Mouse (Mus musculus) thymus, adult 18-20 months (tissue): ENCODE results near the gene C730034F03Rik.
"Not testable (repeated sequence)": the region's sequence is repeated elsewhere in the genome, so short reads cannot be mapped to it uniquely, and the experiment has no call there.

ENCODE experiments used
- DNase-seq, 2 experiments: peaks; one replicate each; pipeline ENCODE4 v3.0.0; 2022; ENCODE audit warnings: mixed read lengths in 2 of 2

Gene C730034F03Rik

DNA sequence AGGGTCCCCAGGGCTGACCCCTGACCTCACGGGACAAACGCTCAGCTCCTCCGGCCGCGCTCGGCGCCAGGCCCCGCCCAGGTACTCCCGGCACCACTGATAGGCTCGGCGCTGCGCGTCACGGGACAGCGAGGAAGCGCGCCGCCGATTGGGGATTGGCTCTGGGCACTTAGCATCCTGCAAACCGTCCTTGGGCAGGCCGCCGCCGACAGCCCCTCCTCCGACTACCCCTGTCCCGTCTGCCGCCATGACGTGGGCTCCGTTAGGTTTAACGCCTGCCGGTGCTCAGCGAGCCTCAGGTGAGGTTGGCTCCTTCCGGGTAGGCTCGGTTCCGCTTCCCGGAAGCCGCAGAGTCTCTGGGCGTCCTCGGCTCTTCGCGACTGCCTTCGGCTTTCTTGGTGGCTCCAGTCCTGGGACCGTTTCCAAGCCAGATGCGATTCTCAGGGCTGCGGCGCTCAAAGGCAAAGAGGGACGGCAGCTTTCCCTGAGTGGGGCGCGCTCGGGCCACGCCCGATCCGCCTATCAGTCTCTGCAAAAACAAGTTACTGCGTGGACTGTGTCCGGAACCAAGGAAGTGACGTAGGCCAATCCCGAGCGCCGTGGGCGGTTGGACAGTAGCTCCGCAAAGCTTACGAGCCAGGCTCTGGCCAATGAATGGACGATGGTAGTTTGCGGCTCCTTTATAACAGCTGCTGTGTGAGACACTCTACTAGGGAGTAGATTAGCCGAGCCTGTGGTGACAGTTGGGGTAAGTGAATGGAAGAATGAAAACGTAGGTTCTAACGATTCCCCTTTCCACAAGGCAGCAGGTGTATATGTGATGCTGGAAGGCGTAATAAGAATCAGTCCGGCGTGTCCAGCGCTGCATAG, at the start of gene C730034F03Rik, which contains the start of the genes Gm44502 and Chkb:
C730034F03Rik (plus strand) TSS at position 238 of the 870 bp plus-strand sequence.
Gm44502 (minus strand) TSS at position 345 of the 870 bp plus-strand sequence.
Chkb (minus strand) TSS at position 557 of the 870 bp plus-strand sequence.
- DNase-seq = peak; percentile 91 to 92

DNA sequence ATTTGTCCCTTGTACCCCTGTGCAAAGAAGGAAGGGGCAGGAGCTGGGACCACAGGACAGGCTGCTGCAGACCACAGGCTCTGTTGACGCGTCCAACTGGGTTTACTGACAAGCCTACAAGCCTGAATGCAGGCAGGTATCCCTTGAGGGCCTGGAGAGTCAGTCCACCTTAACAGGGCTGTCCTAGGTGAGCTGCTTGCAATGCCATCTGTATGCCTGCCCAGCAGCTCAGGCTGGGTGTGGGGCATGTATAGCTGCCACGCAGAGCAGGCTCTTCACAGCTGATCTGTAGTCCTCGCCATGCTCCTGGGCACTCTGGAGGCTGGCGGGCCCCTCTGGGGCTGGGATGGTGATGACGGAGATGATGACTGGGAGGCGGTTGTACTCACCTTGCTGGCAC, 44.8 kb upstream of the C730034F03Rik start, which contains the start of gene Klhdc7b:
Klhdc7b (plus strand) TSS at position 301 of the 400 bp plus-strand sequence.
- no peak for DNase-seq

DNA sequence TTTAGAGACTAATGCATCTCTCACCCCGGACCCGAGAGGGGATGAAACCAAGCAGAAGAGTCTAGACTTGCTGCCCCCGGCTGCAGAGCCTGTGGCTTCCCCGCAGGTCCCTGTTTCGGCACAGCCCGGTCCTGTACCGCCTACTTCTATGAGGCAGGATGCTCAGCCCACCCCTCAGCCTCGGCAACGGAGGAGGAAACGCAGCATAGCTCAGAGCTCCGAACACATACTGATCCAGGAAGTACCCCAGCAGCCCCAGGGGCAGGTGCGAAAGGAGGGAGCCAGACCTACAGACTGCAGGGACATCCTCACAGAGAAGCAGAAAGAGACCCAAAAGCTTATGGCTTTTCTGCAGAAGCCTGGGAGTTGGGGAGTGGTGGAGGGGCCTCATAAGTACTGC, 42.3 kb upstream of the C730034F03Rik start:
- DNase-seq = peak in 1 of 2 experiments; percentile 52

DNA sequence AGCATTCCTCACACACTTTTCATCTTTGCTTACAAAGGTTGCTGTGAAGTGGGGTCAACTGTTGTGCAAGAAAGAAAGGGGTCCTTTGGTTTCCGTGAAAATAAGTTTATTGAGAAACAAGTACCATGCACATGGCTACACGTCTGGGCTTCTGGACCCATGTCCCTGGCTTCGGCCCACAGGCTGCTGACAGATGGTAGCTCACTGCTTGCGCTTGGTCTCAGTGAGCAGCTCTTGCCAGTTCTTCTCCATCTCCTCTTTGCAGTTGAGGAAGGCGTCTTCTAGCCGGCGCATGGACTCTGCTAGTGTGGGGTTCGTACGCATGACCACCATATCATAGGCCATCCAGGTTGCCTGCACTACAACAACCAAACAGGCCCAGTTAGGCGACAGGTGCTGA, 39.3 kb upstream of the C730034F03Rik start:
- DNase-seq = no peak

DNA sequence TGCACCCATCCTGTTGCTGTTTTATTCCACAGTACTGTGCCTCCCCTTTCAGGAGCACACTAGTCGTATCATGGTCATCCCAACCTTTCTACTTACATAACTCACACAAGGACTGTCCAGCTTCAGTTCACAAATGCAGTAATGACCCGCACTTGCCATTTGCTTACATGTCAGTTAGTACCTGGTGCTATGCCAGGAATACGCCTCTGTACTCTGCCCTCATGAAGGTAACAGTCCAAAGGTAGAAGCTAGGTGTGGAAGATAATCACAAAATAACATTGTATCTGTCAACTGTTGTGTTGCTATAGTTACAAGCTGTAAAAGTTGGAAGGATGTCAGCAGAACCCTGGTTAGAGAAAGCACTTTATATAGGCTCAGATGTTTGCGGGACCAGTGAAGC, 32.5 kb upstream of the C730034F03Rik start:
- DNase-seq = no peak

DNA sequence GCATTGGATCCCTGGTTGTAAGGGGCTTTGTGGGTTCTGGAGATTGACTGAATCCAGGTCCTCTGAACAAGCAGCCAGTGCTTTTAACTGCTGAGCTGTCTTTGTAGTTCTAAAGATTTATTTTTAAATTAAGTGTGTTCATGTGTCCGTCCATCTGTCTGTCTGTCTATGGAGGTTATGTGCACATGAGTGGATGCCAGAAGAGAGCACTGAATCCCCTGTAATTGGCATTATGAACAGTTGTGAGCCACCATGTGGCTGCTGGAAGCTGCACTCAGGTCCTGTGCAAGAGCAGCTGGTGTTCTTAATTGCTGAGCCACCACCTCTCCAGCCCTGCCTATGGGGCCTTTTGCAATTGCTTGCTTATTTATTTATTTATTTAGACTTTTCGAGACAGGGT, 31.2 kb upstream of the C730034F03Rik start:
- DNase-seq = no peak

DNA sequence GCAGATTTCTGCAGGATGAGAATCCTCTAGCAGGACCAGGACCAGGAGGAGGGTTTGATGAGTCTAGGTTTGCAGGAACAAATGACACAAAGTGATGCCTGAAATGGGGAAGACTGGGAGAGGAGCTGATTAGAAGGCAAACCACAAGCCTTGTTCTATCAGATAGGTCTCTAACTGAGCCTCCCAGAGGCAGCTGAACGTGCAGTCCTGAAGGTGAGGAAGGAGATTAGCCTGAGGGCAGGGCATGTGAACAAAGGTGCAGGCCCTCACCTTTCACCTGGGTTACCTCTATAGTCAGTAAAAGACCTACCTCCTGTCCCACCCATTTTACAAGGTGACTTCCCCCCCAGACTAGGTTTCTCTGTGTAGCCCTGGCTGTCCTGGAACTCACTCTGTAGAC, 29.7 kb upstream of the C730034F03Rik start:
- DNase-seq = no peak

DNA sequence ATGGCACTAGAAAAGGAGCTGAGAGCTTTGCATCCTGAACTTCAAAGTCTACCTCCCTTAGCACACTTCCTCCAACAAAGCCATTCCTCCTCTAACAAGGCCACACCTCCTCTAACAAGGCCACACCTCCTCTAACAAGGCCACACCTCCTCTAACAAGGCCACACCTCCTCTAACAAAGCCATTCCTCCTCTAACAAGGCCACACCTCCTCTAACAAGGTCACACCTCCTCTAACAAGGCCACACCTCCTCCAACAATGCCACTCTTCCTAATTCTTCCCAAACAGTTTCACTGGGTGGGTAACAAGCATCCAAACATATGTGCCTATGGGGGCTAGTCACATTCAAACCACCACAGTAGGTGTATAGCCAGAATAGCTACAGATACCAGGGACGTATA, 26.9 kb upstream of the C730034F03Rik start:
- DNase-seq = no peak

DNA sequence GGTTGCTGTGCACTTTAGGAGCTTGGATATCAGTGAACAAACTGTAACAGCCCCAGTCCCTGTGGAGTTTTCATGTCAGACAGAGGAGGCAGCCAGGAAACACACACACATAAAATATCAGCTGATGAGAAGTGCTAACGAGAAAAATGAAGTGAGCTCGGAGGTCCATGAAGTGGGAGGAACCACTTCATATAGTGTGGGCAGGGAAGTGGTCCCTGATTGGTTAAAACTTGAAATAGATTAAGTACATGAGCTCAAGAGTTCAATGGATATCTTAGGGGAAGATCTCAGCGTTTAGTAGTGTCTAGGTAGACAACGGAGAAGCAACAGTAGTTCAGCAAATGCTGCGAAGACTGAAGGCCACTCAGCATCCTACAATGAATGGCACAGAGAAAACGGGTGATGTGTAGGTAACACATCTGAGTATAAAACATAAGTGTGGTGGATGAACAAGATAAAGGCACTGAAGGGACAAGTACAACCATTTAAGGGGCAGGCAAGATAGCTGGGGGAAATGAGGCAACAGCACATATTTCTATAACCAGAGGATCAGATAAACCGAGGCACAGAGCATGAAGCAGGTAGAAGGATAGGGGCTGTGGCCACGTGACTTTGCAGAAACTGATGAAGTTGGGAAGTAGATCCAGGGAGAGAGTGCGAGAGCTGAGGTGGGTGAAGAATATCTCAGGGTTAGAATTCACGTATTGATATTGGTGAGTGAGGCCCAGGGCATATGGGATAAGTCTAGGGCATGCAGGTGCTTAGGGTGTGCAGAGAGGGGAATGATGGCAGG, 24.4 kb upstream of the C730034F03Rik start:
- no peak for DNase-seq

DNA sequence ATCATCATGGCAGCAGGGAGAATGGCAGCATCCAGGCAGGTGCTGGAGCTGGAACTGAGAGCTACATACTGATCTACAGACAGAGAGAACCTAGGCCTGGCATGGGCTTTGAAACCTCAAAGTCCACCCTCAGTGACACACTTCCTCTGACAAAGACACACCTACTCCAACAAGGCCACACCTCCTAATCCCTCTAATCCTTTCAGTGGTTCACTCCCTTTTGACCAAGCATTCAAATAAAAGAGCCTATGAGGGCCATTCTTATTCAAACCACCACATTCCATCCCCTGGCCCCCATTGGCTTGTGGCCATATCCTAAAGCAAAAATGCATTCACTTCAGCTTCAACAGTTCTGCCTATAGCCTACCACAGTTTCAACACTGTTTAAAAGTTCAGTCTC, 22.7 kb upstream of the C730034F03Rik start:
- no peak for DNase-seq

DNA sequence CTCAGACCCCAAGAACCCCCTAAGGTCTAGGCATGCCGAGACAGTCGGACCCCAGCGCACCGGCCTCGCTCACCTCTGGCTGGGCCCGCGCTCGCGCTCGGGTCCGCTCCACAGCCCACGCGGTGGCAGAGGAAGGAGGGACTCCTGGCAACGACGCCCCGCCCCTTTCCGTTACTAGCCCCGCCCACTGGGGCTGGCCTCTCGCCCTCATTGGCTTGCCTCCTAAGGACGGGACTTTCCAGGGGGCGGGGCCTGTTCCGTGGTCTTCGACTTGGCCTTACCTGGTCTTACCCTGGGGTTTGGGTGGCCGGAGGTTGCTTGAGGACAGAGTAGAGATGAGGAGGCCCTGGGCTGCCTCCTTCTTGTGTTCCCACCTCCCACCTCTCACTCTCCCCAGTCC, 19.3 kb upstream of the C730034F03Rik start, which contains the start of gene Syce3:
Syce3 (minus strand) TSS at position 386 of the 400 bp plus-strand sequence.
- no peak for DNase-seq

DNA sequence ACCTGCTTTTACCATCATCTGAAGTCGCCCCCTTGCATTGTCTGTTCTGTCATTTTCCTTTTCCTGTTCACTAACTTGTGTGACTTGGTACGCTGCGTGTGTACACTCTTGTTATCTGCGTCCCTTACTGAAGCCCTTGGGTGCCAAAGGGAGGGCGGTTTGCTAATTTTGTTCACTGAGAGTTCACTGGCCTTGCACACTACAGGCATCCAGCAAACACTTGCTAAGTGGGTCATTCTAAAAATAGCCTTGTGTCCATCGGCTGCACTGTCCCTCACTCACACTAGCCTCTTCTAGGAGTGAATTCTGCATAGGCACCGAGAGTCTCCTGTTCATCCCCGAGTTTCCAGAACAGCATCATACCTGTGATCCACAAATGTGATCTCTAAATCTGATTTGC, 14.1 kb upstream of the C730034F03Rik start:
- DNase-seq = no peak

DNA sequence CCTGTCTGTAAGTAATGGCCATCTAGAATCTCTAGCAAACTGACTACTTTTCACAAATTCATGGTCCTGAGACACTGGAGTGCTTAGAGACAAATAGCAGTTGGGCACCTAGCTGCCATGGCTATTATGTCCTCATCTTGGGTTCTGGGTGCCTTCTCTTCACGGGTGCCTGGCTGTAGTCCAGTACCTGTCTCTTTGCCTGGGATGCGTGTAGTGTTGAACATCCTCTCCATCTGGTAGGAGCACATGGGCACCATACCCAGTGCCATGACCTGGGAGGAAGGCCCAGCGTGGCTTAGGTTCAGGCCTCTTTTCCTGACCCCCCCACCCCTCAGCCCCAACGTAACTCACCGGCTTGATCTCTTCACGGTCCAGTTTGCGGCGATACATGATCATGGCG, 7.5 kb upstream of the C730034F03Rik start:
- DNase-seq = no peak

DNA sequence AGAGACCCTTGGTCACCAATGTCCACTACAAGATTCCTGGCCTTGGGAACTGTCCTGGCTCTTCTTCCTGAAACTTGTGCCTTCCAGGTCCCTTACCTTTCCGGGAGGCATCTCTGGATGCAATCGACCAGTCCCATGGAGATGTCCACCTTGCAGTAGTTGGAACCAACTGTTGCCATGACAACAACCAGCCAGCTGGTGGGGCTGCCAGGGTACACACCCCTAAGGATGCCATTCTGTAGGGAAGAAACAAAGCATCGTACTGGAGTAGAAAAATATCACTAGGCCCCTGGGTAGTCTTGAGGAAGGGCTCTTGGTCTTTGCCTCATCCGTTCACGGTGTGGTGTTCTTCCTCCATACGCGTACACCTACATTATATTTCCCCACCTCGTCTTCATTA, 4.8 kb upstream of the C730034F03Rik start:
- DNase-seq = no peak

DNA sequence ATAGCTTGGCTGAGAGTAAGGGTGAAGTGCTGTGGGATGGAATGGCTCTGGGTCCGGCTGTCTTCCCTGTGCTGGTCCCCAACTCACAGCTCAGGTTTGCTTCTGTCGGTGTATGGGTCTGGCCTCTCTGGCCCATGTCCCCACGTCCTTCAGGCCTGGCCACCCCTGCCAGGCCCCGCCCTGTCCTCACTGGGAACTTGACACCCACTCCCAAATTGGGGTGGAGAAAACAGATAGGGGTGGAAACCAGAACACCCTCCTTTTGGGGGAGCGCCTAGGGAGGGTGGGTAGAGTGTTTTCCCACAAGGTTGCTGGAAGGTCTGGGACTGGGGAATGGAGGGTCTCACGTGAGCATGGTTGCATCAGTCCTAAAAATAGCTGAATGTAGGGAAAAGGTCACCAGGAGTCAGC, 3.7 kb upstream of the C730034F03Rik start, which contains the start of gene Cpt1b:
Cpt1b (minus strand) TSS at position 153 of the 411 bp plus-strand sequence.
- DNase-seq = no peak

DNA sequence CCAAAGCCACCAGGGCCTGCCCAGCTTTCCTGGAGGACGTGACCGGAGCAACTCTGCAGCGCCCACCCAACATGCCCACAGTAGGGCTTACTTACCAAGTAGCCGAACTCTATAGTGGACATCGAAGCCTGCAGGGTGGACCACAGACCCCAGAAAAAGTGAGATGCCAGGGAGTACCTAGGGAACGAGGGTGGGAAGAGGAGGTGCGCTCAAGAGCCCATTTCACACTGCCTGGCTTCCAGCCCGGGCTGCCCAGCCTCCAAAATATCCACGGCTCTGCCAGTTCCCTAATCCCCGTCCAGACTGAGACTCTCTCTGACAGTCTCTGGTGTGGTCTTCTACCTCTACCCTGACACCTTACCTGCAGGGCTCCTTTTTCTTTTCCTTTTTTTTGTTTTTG, 2.7 kb upstream of the C730034F03Rik start:
- no peak for DNase-seq

DNA sequence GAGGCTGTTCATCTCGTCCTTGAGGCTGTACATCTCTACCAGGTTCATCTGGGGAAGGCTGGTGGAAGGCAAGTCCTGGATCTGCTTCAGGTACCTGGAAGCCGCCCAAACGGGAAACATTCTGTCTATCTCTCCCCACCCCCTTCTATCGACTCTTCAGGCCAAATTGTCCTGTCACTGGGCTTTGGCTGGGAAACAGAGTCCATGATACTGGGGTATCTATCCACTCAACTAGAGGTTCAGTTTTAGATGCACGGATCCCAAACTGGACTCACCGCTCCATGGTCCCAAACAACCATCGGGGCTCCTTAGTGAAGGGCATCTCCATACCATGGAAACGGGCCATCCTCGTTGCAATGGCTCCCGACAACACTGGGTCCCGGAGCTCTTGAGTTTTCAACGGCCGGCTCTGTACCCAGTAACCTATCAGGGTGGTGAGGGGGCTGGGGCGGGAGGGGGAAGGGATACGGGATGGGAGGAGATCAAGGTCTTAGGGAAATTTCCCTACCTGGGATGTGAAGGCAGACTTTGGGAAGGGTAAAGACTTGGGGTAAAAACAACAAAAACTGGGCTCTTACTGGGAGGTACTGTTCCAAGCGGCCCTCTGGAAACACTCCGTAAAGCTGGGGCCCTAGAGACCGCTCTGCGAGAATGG, 1.1 kb upstream of the C730034F03Rik start:
- DNase-seq = no peak

DNA sequence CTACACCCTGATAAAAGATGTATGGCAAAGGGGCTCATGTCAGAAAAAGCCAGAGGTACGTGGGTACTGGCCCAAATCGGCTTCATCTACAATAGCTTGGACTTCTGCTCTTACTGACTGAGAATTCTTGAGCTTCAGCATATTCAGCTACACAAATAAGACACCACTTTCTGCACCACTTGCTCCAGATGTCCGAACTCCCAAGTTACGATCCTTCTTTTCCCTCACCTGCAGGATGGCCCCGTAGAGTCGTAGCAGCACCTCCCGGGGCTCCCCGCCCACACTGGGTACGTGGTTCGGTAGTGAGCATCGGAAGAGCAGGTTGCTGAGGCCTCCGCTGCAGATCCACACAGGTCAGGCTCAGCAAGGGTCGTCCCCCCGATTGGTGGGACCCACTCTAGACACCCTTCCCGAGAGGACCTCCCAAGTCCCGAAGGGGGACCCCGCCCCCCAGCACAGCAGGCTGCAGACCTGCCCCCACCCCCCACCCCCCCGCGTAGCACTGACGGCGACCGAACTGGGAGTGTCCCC, 503 bp upstream of the C730034F03Rik start:
- DNase-seq = no peak

DNA sequence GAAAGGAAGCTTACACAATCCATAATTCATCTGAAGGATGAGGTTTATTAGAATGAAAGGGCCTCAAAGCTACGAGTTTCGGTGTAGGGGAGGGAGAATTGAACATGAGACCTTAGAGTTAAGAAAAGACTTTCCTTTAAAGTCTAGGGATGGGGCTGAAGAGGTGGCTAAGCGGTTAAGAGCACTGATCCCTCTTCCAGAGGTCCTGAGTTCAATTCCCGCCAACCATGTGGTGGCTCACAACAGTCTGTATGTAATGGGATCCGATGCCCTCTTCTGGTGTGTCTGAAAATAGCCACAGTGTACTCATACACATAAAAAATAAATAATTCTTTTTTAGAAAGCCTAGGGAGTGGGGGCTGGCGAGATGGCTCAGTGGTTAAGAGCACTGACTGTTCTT, 952 bp downstream of the C730034F03Rik start:
- DNase-seq = no peak

DNA sequence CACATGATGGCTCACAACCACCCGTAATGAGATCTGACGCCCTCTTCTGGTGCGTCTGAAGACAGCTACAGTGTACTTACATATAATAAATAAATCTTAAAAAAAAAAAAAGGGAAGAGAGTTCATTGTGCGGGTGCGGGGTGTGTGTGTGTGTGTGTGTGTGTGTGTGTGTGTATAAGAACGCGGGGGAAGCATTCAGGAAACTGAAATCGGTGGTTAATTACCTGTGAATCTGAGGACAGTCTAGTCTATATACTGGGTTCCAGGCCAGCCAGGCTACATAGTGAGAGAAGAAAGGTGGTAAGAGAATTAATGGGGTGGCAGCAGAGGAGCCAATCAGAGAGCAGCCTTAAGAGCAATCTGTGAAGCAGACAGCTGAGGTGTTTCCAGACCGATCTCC, 1.4 kb downstream of the C730034F03Rik start:
- not testable (repeated sequence) for DNase-seq

DNA sequence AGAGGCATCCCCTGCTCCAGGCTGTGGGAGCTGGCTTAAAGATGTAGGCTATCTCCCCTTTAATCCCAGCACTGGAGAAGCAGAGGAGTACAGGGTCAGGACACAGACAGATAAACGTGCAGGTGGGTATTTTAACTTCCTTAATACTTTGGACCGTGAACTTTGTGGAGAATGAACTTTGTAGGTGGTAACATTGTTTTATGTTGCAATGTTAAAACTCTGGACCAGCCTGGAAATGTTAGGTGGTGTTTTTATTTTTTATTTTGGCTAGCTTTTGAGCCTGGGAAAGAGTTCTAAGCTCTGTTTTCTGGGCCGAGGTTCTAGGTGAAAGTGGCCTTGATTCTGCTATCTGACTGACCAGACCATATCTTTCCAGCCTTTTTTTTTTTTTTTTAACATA, 1.9 kb downstream of the C730034F03Rik start:
- no peak for DNase-seq

DNA sequence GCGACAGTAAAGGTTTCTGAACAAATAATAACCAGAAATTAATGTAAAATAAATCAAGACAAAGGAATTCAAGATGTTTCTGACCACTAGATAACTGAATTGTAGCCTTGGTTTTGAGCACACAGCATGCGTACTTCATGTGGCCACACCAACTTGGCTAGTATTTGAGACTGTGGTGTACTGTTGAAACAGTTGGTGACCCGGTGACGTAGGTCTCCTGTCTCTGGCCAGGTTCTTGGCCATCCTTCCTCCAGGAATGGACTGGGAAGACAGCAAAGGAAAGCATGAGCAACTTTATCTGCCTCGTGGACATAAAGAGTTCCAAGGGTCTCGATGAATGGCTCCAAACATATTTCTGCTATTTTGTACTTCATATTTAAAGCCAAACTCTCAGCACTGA, 2.4 kb downstream of the C730034F03Rik start:
- no peak for DNase-seq

DNA sequence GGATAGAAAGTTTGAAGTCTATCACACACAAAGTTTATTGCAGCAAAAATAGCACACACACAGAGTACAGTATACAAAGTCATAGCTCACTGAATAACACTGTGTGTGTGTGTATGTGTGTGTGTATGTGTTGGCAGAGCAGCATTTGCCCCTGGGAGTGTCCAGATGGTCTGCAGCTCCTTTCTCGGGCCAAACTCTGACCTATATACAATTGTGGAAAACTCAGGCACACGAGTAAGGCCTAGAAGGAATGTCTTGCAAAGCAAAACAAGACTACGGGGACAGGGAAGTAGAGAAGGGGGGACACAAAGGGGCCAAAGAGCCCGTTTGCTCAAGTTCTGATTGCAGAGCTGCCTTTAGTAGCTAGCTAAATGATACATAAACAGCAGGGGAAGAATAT, 3.6 kb downstream of the C730034F03Rik start:
- no peak for DNase-seq
